Mouse (Mus musculus) liver, adult 2 months (tissue): ENCODE measurements around the gene Fbn1. TPM values are rescaled to one million over a fixed set of nuclear protein-coding genes. Genes with fewer than 3 reads are reported as not detected.

Experiments
- DNase-seq: peaks from one replicate; pipeline ENCODE4 v3.0.0-alpha.2; 2011; ENCODE audit warnings: low read depth, low spot score; ENCODE audit errors: extremely low read depth
- H3K27ac ChIP-seq: fragments of 200-500 bp; replicated peaks from 2 replicates; pipeline ENCODE4 v1.5.1; 2012; ENCODE audit warnings: low read depth, mild to moderate bottlenecking, control low read depth, inconsistent platforms, low read length; ENCODE audit not compliant: insufficient read depth
- H3K27me3 ChIP-seq: fragments of 200-500 bp; 2 replicates; pipeline ENCODE4 v1.6.1; 2012; ENCODE audit warnings: mild to moderate bottlenecking, moderate library complexity, low read length, inconsistent platforms; ENCODE audit not compliant: control insufficient read depth, insufficient read depth
- H3K36me3 ChIP-seq: fragments of 200-500 bp; 2 replicates; pipeline ENCODE4 v1.6.1; 2012; ENCODE audit warnings: low read length, inconsistent platforms; ENCODE audit not compliant: control insufficient read depth, insufficient read depth
- H3K4me1 ChIP-seq: fragments of 200-500 bp; 2 replicates; pipeline ENCODE4 v1.6.1; 2011; ENCODE audit warnings: low read length; ENCODE audit not compliant: control insufficient read depth, insufficient read depth
- H3K4me3 ChIP-seq: fragments of 200-500 bp; 2 replicates; pipeline ENCODE4 v1.5.1; 2011; ENCODE audit warnings: low read depth, mild to moderate bottlenecking, control low read depth, low read length, moderate library complexity; ENCODE audit not compliant: insufficient read depth
- H3K79me2 ChIP-seq: fragments of 200-500 bp; 2 replicates; pipeline ENCODE4 v1.6.1; 2012; ENCODE audit warnings: inconsistent platforms, mild to moderate bottlenecking, low read length, moderate library complexity; ENCODE audit not compliant: control insufficient read depth, insufficient read depth
- H3K9ac ChIP-seq: fragments of 200-500 bp; 2 replicates; pipeline ENCODE4 v1.6.1; 2012; ENCODE audit warnings: low read depth, mild to moderate bottlenecking, control low read depth, inconsistent platforms, low read length
- CTCF ChIP-seq: fragments of 200-500 bp; IDR thresholded peaks from 2 replicates; pipeline ENCODE4 v1.5.1; 2011; ENCODE audit warnings: low read depth, low read length, control low read depth
- POLR2A ChIP-seq: fragments of 200-500 bp; IDR thresholded peaks from 2 replicates; pipeline ENCODE4 v1.6.1; 2011; ENCODE audit warnings: low read length, control low read depth; ENCODE audit not compliant: insufficient read depth; ENCODE audit errors: extremely low read depth
- WGBS: fragments of 180-500 bp; shearing (Covaris S2); methylation state at CpG from one replicate; pipeline ENCODE4 v1.1.7; 2018; 5-methylcytosine and 5-hydroxymethylcytosine counted together
- polyA plus RNA-seq: library from polyadenylated mRNA; depleted of rRNA; stranded (reverse); fragments of >200 nt; gene quantifications from 2 replicates; pipeline ENCODE4 v1.2.3, GENCODE M21; 2012
- total RNA-seq: library from RNA; depleted of rRNA; stranded (reverse); fragments of >200 nt; gene quantifications from 2 replicates; pipeline ENCODE4 v1.2.3, GENCODE M21; 2014

Fbn1 gene
- total and polyA plus RNA-seq, 2 experiments = 0.84 to 2.6 TPM

DNA sequence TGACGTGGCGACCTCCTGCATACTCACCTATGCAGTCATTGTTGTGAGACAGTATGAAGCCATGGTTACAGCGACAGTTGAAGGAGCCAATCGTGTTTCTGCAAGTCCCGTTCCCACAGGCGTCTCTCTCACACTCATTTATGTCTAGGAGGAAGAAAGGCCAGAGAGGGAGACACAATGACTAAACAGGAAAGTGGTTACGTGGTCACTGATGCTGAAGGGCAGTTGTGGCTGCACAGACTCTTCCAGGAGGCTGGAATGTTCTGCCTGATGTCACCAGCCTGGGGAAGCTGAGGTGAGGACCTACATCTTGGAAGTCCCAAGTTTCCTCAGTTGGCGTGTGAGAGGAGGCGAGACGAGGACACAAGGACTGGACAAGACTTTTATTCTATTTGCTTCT lies 177.3 kb downstream of the Fbn1 start:
- no peak overlapping the region for H3K4me3 ChIP-seq
- no peak for DNase-seq
- no peaks in the 10 kb centered on the region for H3K4me1 ChIP-seq
- WGBS = 91% methylated on average over 10 of the region's 10 CpGs
- H3K79me2 ChIP-seq = no peaks in the 10 kb centered on the region
- H3K27ac ChIP-seq = no peak overlapping the region
- no peaks in the 10 kb centered on the region for H3K36me3 ChIP-seq
- no peak for TF ChIP-seq POLR2A
- TF ChIP-seq CTCF = no peak
- no peaks in the 10 kb centered on the region for H3K27me3 ChIP-seq
- no peak overlapping the region for H3K9ac ChIP-seq

DNA sequence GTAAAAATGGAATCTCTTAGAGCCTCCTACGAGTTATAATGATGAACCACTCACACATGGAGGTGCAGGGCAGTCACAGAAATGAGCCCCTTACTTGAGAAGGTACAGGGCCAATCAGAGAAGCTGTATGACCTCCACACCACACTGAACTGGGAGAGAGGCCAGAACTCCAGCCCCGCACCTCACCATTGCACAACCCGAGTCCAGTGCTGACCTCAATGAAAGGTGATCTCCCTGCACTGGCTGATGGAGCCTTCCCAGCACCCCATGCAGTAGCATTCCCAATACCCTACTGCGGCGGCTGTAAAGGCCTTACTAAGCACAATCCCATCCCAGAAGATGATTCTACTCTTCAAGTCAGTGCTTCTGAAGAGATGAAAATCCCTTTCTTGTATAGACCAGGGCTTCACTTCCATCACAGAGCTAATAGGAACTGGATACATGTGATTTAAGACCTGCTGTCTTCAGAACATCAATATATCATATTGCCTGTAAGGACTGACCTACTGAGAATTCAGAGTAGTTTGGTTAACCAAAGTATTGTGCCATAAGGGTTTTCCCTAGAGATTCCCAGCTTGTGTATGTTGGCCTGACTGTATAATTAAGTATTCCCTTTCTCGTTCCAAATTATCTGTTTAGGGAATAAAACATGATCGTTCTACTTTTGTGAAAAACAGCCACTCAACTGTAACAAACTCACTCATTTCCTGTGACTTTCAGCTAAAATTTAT lies 182.5 kb downstream of the Fbn1 start:
- DNase-seq = no peak
- H3K79me2 ChIP-seq = no peaks in the 10 kb centered on the region
- no peaks in the 10 kb centered on the region for H3K36me3 ChIP-seq
- H3K27me3 ChIP-seq = no peaks in the 10 kb centered on the region
- 57% methylated on average over 7 of the region's 7 CpGs for WGBS
- H3K9ac ChIP-seq = no peak overlapping the region
- no peak overlapping the region for H3K4me3 ChIP-seq
- TF ChIP-seq CTCF = no peak
- TF ChIP-seq POLR2A = no peak
- no peaks in the 10 kb centered on the region for H3K4me1 ChIP-seq
- H3K27ac ChIP-seq = no peak overlapping the region

- H3K4me3 ChIP-seq = no peak overlapping the region
- 90% methylated on average over 5 of the region's 5 CpGs for WGBS
- H3K9ac ChIP-seq = no peak overlapping the region
- TF ChIP-seq CTCF (no peak), POLR2A (no peak)
- H3K4me1 ChIP-seq = no peaks in the 10 kb centered on the region
- no peaks in the 10 kb centered on the region for H3K36me3 ChIP-seq
- DNase-seq = no peak
- no peaks in the 10 kb centered on the region for H3K79me2 ChIP-seq
- H3K27me3 ChIP-seq = no peaks in the 10 kb centered on the region
- H3K27ac ChIP-seq = no peak overlapping the region
Measured at GRCm38 (mm10) chr2:125324455-125324854, 183.3 kb downstream of the Fbn1 start.

DNA sequence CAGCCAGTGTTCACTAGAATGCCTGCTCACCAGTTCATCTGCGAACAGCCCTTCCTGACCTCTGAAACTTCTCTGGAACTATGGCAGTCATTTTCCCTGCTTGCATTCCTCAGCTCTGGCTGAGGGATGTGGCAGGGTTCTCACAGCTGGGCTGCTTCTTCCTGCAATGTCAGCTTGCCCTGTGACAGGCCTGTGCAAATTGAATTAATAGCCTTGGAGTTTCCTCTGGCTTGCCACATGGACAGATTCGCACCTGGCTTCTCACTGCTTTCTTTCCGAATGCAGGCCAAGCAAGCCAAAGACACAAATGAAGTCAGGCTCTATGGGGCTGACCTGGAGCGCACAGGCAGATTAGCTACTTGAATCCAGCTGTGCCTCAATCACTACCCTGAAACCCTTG lies 184.4 kb downstream of the Fbn1 start:
- no peak overlapping the region for H3K9ac ChIP-seq
- H3K4me1 ChIP-seq = no peaks in the 10 kb centered on the region; the same call in 1 of the 2 replicates
- no peak overlapping the region for H3K27ac ChIP-seq
- DNase-seq = no peak
- H3K36me3 ChIP-seq = no peaks in the 10 kb centered on the region
- H3K79me2 ChIP-seq = no peaks in the 10 kb centered on the region
- no peak overlapping the region for H3K4me3 ChIP-seq
- 83% methylated on average over 4 of the region's 4 CpGs for WGBS
- H3K27me3 ChIP-seq = no peaks in the 10 kb centered on the region
- TF ChIP-seq CTCF (no peak), POLR2A (no peak)

GRCm38 (mm10) chr2:125322581-125322980 lies 185.2 kb downstream of the Fbn1 start:
- TF ChIP-seq POLR2A (no peak), CTCF (no peak)
- Histone ChIP-seq H3K27ac (no peak overlapping the region), H3K79me2 (no peaks in the 10 kb centered on the region), H3K4me1 (no peaks in the 10 kb centered on the region; the same call in 1 of the 2 replicates), H3K36me3 (no peaks in the 10 kb centered on the region), H3K9ac (no peak overlapping the region), H3K4me3 (no peak overlapping the region), H3K27me3 (no peaks in the 10 kb centered on the region)
- WGBS = 84% methylated on average over 2 of the region's 2 CpGs
- DNase-seq = no peak

GRCm38 (mm10) chr2:125321071-125321470 lies 186.7 kb downstream of the Fbn1 start:
- Histone ChIP-seq H3K4me3 (no peak overlapping the region), H3K4me1 (no peaks in the 10 kb centered on the region; the same call in 1 of the 2 replicates), H3K36me3 (no peaks in the 10 kb centered on the region), H3K27me3 (no peaks in the 10 kb centered on the region), H3K79me2 (no peaks in the 10 kb centered on the region), H3K9ac (no peak overlapping the region), H3K27ac (no peak overlapping the region)
- TF ChIP-seq CTCF (no peak), POLR2A (no peak)
- 78% methylated on average over 6 of the region's 6 CpGs for WGBS
- DNase-seq = no peak
